Mouse (Mus musculus): Measurements from ENCODE around the gene Cdc42ep1. TPM values are rescaled to one million over a fixed set of nuclear protein-coding genes. Genes with fewer than 3 reads are reported as not detected.
A peak's percentile ranks its signal among the peaks of the same experiment; 100 is the strongest.

Cdc42ep1 gene
- total RNA-seq (2021) = 1 to 10 TPM; 7.6 to 8.5 TPM
- long read RNA-seq, partial matches to known transcripts = 0 of 3 reads
- long read RNA-seq, other reads (novel, unspliced or antisense) = 0 of 3 reads

GRCm38 (mm10) chr15:78842371-78843163 lies at the start of gene Cdc42ep1:
Gene Cdc42ep1, plus strand, starts transcription at chr15:78842624.
- peak in 1 of 2 experiments; percentile 61 for DNase-seq (ENCODE audit: low spot score in 2 of 2)

- no peak for DNase-seq (ENCODE audit: low spot score in 2 of 2)
Observed at GRCm38 (mm10) chr15:78796196-78797059, 46.0 kb upstream of the Cdc42ep1 start.

GRCm38 (mm10) chr15:78797060-78797329 lies 45.4 kb upstream of the Cdc42ep1 start:
- no peak for DNase-seq (ENCODE audit: low spot score in 2 of 2)

- peak; percentile 36 to 56 for DNase-seq (ENCODE audit: low spot score in 2 of 2)
Observed at GRCm38 (mm10) chr15:78799029-78799428, 43.4 kb upstream of the Cdc42ep1 start.

GRCm38 (mm10) chr15:78801571-78801970 lies 40.9 kb upstream of the Cdc42ep1 start:
- no peak for DNase-seq (ENCODE audit: low spot score in 2 of 2)

GRCm38 (mm10) chr15:78801971-78802741 lies 40.3 kb upstream of the Cdc42ep1 start:
- no peak for DNase-seq (ENCODE audit: low spot score in 2 of 2)

- DNase-seq (ENCODE audit: low spot score in 2 of 2) = no peak
Observed at GRCm38 (mm10) chr15:78802776-78803391, 39.5 kb upstream of the Cdc42ep1 start, which contains the start of gene Card10. Gene Card10, minus strand, starts transcription at chr15:78803042.

- DNase-seq (ENCODE audit: low spot score in 2 of 2) = no peak
Observed at GRCm38 (mm10) chr15:78803499-78803900, 38.9 kb upstream of the Cdc42ep1 start.

- DNase-seq (ENCODE audit: low spot score in 2 of 2) = no peak
Observed at GRCm38 (mm10) chr15:78804326-78804725, 38.1 kb upstream of the Cdc42ep1 start.

- DNase-seq (ENCODE audit: low spot score in 2 of 2) = no peak
Observed at GRCm38 (mm10) chr15:78805351-78805750, 37.1 kb upstream of the Cdc42ep1 start.

- DNase-seq (ENCODE audit: low spot score in 2 of 2) = no peak
Observed at GRCm38 (mm10) chr15:78806614-78807013, 35.8 kb upstream of the Cdc42ep1 start.

GRCm38 (mm10) chr15:78807141-78807540 lies 35.3 kb upstream of the Cdc42ep1 start:
- no peak for DNase-seq (ENCODE audit: low spot score in 2 of 2)

GRCm38 (mm10) chr15:78808980-78809379 lies 33.4 kb upstream of the Cdc42ep1 start:
- DNase-seq (ENCODE audit: low spot score in 2 of 2) = no peak

- no peak for DNase-seq (ENCODE audit: low spot score in 2 of 2)
Observed at GRCm38 (mm10) chr15:78809739-78810138, 32.7 kb upstream of the Cdc42ep1 start.

GRCm38 (mm10) chr15:78810146-78810545 lies 32.3 kb upstream of the Cdc42ep1 start:
- no peak for DNase-seq (ENCODE audit: low spot score in 2 of 2)

GRCm38 (mm10) chr15:78813603-78814002 lies 28.8 kb upstream of the Cdc42ep1 start:
- DNase-seq (ENCODE audit: low spot score in 2 of 2) = no peak

GRCm38 (mm10) chr15:78815314-78816073 lies 26.9 kb upstream of the Cdc42ep1 start:
- no peak for DNase-seq (ENCODE audit: low spot score in 2 of 2)

- no peak for DNase-seq (ENCODE audit: low spot score in 2 of 2)
Observed at GRCm38 (mm10) chr15:78816074-78816391, 26.4 kb upstream of the Cdc42ep1 start.

GRCm38 (mm10) chr15:78826213-78827204 lies 15.9 kb upstream of the Cdc42ep1 start:
- DNase-seq (ENCODE audit: low spot score in 2 of 2) = peak; percentile 71 to 78

All from layer of hippocampus, postnatal 10 days (tissue).